Mouse (Mus musculus): Measurements from ENCODE around the gene Gtsf1.

- no peak for TF ChIP-seq POLR2A (IDR thresholded peaks at IDR 0.05; ENCODE audit: borderline replicate concordance, extremely low read depth, insufficient read depth, insufficient read length, poor library complexity, severe bottlenecking)
- TF ChIP-seq CTCF (IDR thresholded peaks at IDR 0.05; ENCODE audit: borderline replicate concordance, extremely low read depth, insufficient read depth, insufficient read length) = no peak
These were observed 61.1 kb downstream of the Gtsf1 start for GRCm38 (mm10) chr15:103369123-103369522.

Measured in brain, embryonic 14.5 days (tissue).